Mouse (Mus musculus) thymus, adult 2 months (tissue): ENCODE measurements around the gene Anapc15-ps.

ENCODE experiments used
- CTCF ChIP-seq: fragments of 200-500 bp; IDR thresholded peaks from 2 replicates; pipeline ENCODE4 v1.5.1; 2012; ENCODE audit warnings: mild to moderate bottlenecking, control low read depth, low read length, moderate library complexity, borderline replicate concordance; ENCODE audit not compliant: control insufficient read depth, poor library complexity, insufficient read depth; ENCODE audit errors: extremely low read depth
- POLR2A ChIP-seq: fragments of 200-500 bp; IDR thresholded peaks from 2 replicates; pipeline ENCODE4 v1.6.1; 2012; ENCODE audit warnings: mild to moderate bottlenecking, low read length, control low read depth, moderate library complexity; ENCODE audit not compliant: control insufficient read depth, poor library complexity, insufficient read depth; ENCODE audit errors: extremely low read depth

GRCm38 (mm10) chr10:95715687-95716086 is 42.4 kb upstream of the Anapc15-ps start:
- TF ChIP-seq CTCF (no peak), POLR2A (no peak)
